ENCODE assay signal across 10 mouse cellular contexts in genomic region chr9:40628130-40629069, GRCm38 (mm10). TPM values are rescaled to one million over a fixed set of nuclear protein-coding genes. Genes with fewer than 3 reads are reported as not detected.
DNase-seq lines count a peak whose midpoint lies in the region; ATAC-seq and TF ChIP-seq lines count a peak whose summit lies in the region.
"Had no signal": no experiment of that assay in that cellular context is flagged by ENCODE, and none has a peak within 500 bp of the region (broad histone marks: within the 10 kb centered on the region; RNA-seq: fewer than 3 reads in every experiment).

No protein-coding gene starts in this region.

- no peak overlapping the region; the same call in 1 of the 2 replicates for H3K9ac ChIP-seq in ES-E14 (ENCODE audit: insufficient read depth, low read depth, low read length, poor library complexity, severe bottlenecking)
- H3K9ac ChIP-seq: hindbrain, embryonic 15.5 days had no signal

- no peak overlapping the region for H3K4me3 ChIP-seq in ES-E14 (ENCODE audit: insufficient read depth in 1 of 2, low read depth in 1 of 2, low read length in 2 of 2, poor library complexity in 1 of 2, severe bottlenecking in 1 of 2)
- H3K4me3 ChIP-seq: hindbrain, embryonic 15.5 days had no signal

- no peaks in the 10 kb centered on the region for H3K36me3 ChIP-seq in ES-E14 (ENCODE audit: control insufficient read depth, insufficient read depth, low read length, poor library complexity, severe bottlenecking)
- H3K36me3 ChIP-seq: hindbrain, embryonic 15.5 days had no signal

- DNase-seq in layer of hippocampus, adult 11-12 months (ENCODE audit: low spot score), result peak; percentile 53
- no peak for DNase-seq in layer of hippocampus, adult 8-10 months (ENCODE audit: low spot score in 2 of 2)
- DNase-seq in ES-E14 (ENCODE audit: low read depth, low spot score), result peak; percentile 65
- DNase-seq in cerebellum, adult 8-10 months, result peak; percentile 62
- peak; percentile 48 to 64 for DNase-seq in layer of hippocampus, postnatal 14 days (ENCODE audit: low spot score in 2 of 2)

- peak; percentile 66 for ATAC-seq in granulocyte monocyte progenitor cell, adult 5-6 weeks (replicated peaks; ENCODE audit: poor library complexity, severe bottlenecking)
- ATAC-seq in megakaryocyte, adult 5-6 weeks (ENCODE audit: poor library complexity, severe bottlenecking), result peak; percentile 66
- ATAC-seq in activated CD4-positive, CD25-positive, alpha-beta regulatory T cell, adult 4 months, result no peak

- in situ Hi-C loops in ES-E14 (cut with MboI; ENCODE audit: low sequenced_read_pairs in 2 of 2, unreplicated experiment in 2 of 2), result loop anchor here in 1 of 2 experiments (5.0 kb wide), 1 partner anchor 119 kb away; no protein-coding TSS in a partner anchor

- peaks cover 0 to 3% of the 10 kb centered on the region in 2 experiments; a peak in 2 of 4 replicates for H3K4me1 ChIP-seq in ES-E14 (ENCODE audit: control insufficient read depth in 2 of 2, insufficient read depth in 2 of 2, low read length in 2 of 2, poor library complexity in 1 of 2)

- H3K27ac ChIP-seq in ES-E14 (ENCODE audit: insufficient read depth, low read depth, low read length, poor library complexity, severe bottlenecking), result no peak overlapping the region

- H3K9me3 ChIP-seq in ES-E14 (ENCODE audit: control insufficient read depth, insufficient read depth, low read depth, low read length), result no peaks in the 10 kb centered on the region
- H3K9me3 ChIP-seq: hindbrain, embryonic 15.5 days had no signal

TF ChIP-seq in ES-E14, 5 proteins besides CTCF, POLR2A, EP300 and RAD21:
- TF ChIP-seq HCFC1 (IDR thresholded peaks at IDR 0.05; ENCODE audit: borderline replicate concordance, insufficient read depth, low read length) (no peak), ZC3H11A (IDR thresholded peaks at IDR 0.05; ENCODE audit: borderline replicate concordance, low read depth, low read length) (peak; percentile 39; the same call in 1 of the 2 replicates)

RNA-seq across cellular contexts. Expression of gene Gm21915, which starts 42.0 kb away (rescaled TPM):
- total RNA-seq in layer of hippocampus, adult 8-10 months (2022), result not detected
- 0.71 TPM in 1 of 2 replicates, not detected in the other for total RNA-seq in ES-E14 (2012; rRNA removed)
- total RNA-seq in granulocyte monocyte progenitor cell, adult 5-6 weeks (2014; fragmentation: Nextera tagmentation), result not detected in 2 replicates
- total RNA-seq in granulocyte monocyte progenitor cell, adult 5-6 weeks (2017), result not detected in 2 replicates
- not detected for total RNA-seq in layer of hippocampus, postnatal 14 days (2021)
- total RNA-seq in megakaryocyte, adult 5-6 weeks (2015), result not detected in 2 replicates
- total RNA-seq in megakaryocyte, adult 5-6 weeks (2017), result not detected in 2 replicates
- polyA plus RNA-seq in activated CD4-positive, CD25-positive, alpha-beta regulatory T cell, adult 4 months (2017; shearing (Covaris generic)), result not detected
- total RNA-seq: adrenal gland, postnatal 4 days had no signal
- polyA plus RNA-seq: hindbrain, embryonic 15.5 days had no signal

RNA-seq across cellular contexts. Expression of gene Clmp, which starts 57.4 kb away (rescaled TPM):
- total RNA-seq in layer of hippocampus, adult 8-10 months (2022), result 10 to 100 TPM; 24.3 to 28.4 (median 26.3) TPM
- 1.7 and 2.3 TPM in 2 replicates for total RNA-seq in ES-E14 (2012; rRNA removed)
- total RNA-seq in granulocyte monocyte progenitor cell, adult 5-6 weeks (2014; fragmentation: Nextera tagmentation), result not detected in 2 replicates
- 0.13 and 0.52 TPM in 2 replicates for total RNA-seq in granulocyte monocyte progenitor cell, adult 5-6 weeks (2017)
- total RNA-seq in layer of hippocampus, postnatal 14 days (2021), result 10 to 100 TPM; 36.1 to 39.2 TPM
- 0.30 and 1.3 TPM in 2 replicates for total RNA-seq in megakaryocyte, adult 5-6 weeks (2015)
- 0.61 and 1.4 TPM in 2 replicates for total RNA-seq in megakaryocyte, adult 5-6 weeks (2017)
- polyA plus RNA-seq in activated CD4-positive, CD25-positive, alpha-beta regulatory T cell, adult 4 months (2017; shearing (Covaris generic)), result under 1 TPM in 1 of 2 experiments, not detected in 1; 0.19 TPM

Comparison
In these comparisons a context has a peak if more than half of its experiments do, and no peak if none do; other contexts are left out.
1. DNase-seq: peak in layer of hippocampus, adult 11-12 months (single experiment), ES-E14 (single experiment), cerebellum, adult 8-10 months (single experiment) and layer of hippocampus, postnatal 14 days (2 of 2); none in layer of hippocampus, adult 8-10 months (0 of 2).